Mouse (Mus musculus) CH12.LX (cell line): ENCODE measurements at regions not wholly inside any gene's neighbourhood (a gene's known extent, or its start where the extent isn't known, plus 50 kb on each side); places are given as distances from the start of the nearest gene placed in this dataset.

Experiments used
- DNase-seq: peaks from one replicate; pipeline ENCODE4 v3.0.0-alpha.2; 2013; ENCODE audit errors: extremely low read depth
- H3K27ac ChIP-seq: 2 replicates; pipeline ENCODE4 v1.5.1; 2012; ENCODE audit warnings: low read depth, mild to moderate bottlenecking, control low read depth, moderate library complexity; ENCODE audit not compliant: insufficient read depth
- H3K27me3 ChIP-seq: replicated peaks from 2 replicates; pipeline ENCODE3; 2012; ENCODE audit warnings: inconsistent platforms
- H3K36me3 ChIP-seq, 2 experiments: replicated peaks in 1 of 2; 2 replicates each; pipeline versions ENCODE3 to v1.6.1; 2012; ENCODE audit warnings: inconsistent platforms in 1 of 2, low read length in 1 of 2, mild to moderate bottlenecking in 1 of 2, mixed read lengths in 1 of 2, moderate library complexity in 1 of 2; ENCODE audit not compliant: control insufficient read depth in 1 of 2, insufficient read depth in 1 of 2
- H3K4me1 ChIP-seq, 2 experiments: 2 replicates each; pipeline ENCODE4 v1.6.1; 2012; ENCODE audit warnings: inconsistent platforms in 1 of 2, moderate library complexity in 1 of 2; ENCODE audit not compliant: insufficient read depth in 2 of 2, control insufficient read depth in 1 of 2
- H3K4me2 ChIP-seq: 2 replicates; pipeline ENCODE4 v1.6.1; 2012; ENCODE audit warnings: low read depth, mild to moderate bottlenecking, control low read depth; ENCODE audit not compliant: poor library complexity, insufficient read depth, severe bottlenecking
- H3K4me3 ChIP-seq, 3 experiments: fragments of 150-350 bp in 1 of 3; sonication (generic) in 1 of 3; replicated peaks in 1 of 3; 2 replicates each; pipeline versions ENCODE3 to v1.5.1; 2011 to 2012; ENCODE audit warnings: low read depth in 2 of 3, low read length in 2 of 3, mild to moderate bottlenecking in 2 of 3, moderate library complexity in 2 of 3, control low read depth in 1 of 3, improper control_type of control experiment in 1 of 3, inconsistent platforms in 1 of 3, mixed read lengths in 1 of 3; ENCODE audit not compliant: poor library complexity in 1 of 3
- H3K79me2 ChIP-seq: replicated peaks from 2 replicates; pipeline ENCODE4 v1.6.1; 2012; ENCODE audit warnings: mild to moderate bottlenecking, moderate library complexity; ENCODE audit not compliant: control insufficient read depth, poor library complexity, insufficient read depth, severe bottlenecking; ENCODE audit errors: extremely low read depth
- H3K9ac ChIP-seq: 2 replicates; pipeline ENCODE4 v1.6.1; 2012; ENCODE audit warnings: low read depth, mild to moderate bottlenecking, control low read depth, moderate library complexity; ENCODE audit not compliant: insufficient read depth
- H3K9me3 ChIP-seq: replicated peaks from 2 replicates; pipeline ENCODE3; 2012; ENCODE audit warnings: low read length, inconsistent platforms, mixed read lengths
- BHLHE40 ChIP-seq: IDR thresholded peaks from 2 replicates; pipeline ENCODE4 v1.6.1; 2011; ENCODE audit warnings: mild to moderate bottlenecking, low read depth, low read length, improper control_type of control experiment
- EP300 ChIP-seq: IDR thresholded peaks from 2 replicates; pipeline ENCODE4 v1.6.1; 2011; ENCODE audit warnings: low read length, improper control_type of control experiment
- HCFC1 ChIP-seq: IDR thresholded peaks from 2 replicates; pipeline ENCODE4 v1.6.1; 2012; ENCODE audit warnings: low read depth, mild to moderate bottlenecking, inconsistent platforms, low read length, improper control_type of control experiment
- IRF4 ChIP-seq: IDR thresholded peaks from 2 replicates; pipeline ENCODE4 v1.6.1; 2014; ENCODE audit warnings: low read depth, mild to moderate bottlenecking, inconsistent platforms, low read length, improper control_type of control experiment
- JUND ChIP-seq: conservative IDR thresholded peaks from 2 replicates; pipeline ENCODE4 v1.6.1; 2011; ENCODE audit warnings: low read depth, low read length, improper control_type of control experiment
- MAFK ChIP-seq: IDR thresholded peaks from 2 replicates; pipeline ENCODE4 v1.6.1; 2011; ENCODE audit warnings: low read length, improper control_type of control experiment; ENCODE audit not compliant: insufficient replicate concordance
- MAX ChIP-seq: IDR thresholded peaks from 2 replicates; pipeline ENCODE4 v1.6.1; 2011; ENCODE audit warnings: low read length, improper control_type of control experiment
- MAZ ChIP-seq: IDR thresholded peaks from 2 replicates; pipeline ENCODE4 v1.6.1; 2012; ENCODE audit warnings: low read depth, mild to moderate bottlenecking, inconsistent platforms, low read length, improper control_type of control experiment, moderate library complexity
- MEF2A ChIP-seq: IDR thresholded peaks from 2 replicates; pipeline ENCODE4 v1.6.1; 2014; ENCODE audit warnings: low read depth, mild to moderate bottlenecking, inconsistent platforms, low read length, improper control_type of control experiment, borderline replicate concordance
- NRF1 ChIP-seq: IDR thresholded peaks from 2 replicates; pipeline ENCODE4 v1.6.1; 2014; ENCODE audit warnings: low read depth, mild to moderate bottlenecking, inconsistent platforms, low read length, improper control_type of control experiment, moderate library complexity
- PAX5 ChIP-seq: IDR thresholded peaks from 2 replicates; pipeline ENCODE4 v1.6.1; 2012; ENCODE audit warnings: low read length, inconsistent platforms, mixed read lengths
- POLR2A ChIP-seq: IDR thresholded peaks from 2 replicates; pipeline ENCODE4 v1.6.1; 2011; ENCODE audit warnings: low read depth, mild to moderate bottlenecking, improper control_type of control experiment, low read length
- RAD21 ChIP-seq: IDR thresholded peaks from 2 replicates; pipeline ENCODE4 v1.6.1; 2011; ENCODE audit warnings: low read depth, mild to moderate bottlenecking, low read length, improper control_type of control experiment, moderate library complexity
- SMC3 ChIP-seq: IDR thresholded peaks from 2 replicates; pipeline ENCODE4 v1.6.1; 2011; ENCODE audit warnings: low read depth, low read length, improper control_type of control experiment
- TCF12 ChIP-seq: IDR thresholded peaks from 2 replicates; pipeline ENCODE4 v1.6.1; 2014; ENCODE audit warnings: low read depth, mild to moderate bottlenecking, inconsistent platforms, low read length, improper control_type of control experiment
- USF2 ChIP-seq: conservative IDR thresholded peaks from 2 replicates; pipeline ENCODE4 v1.6.1; 2011; ENCODE audit warnings: low read depth, low read length, improper control_type of control experiment
- ZKSCAN1 ChIP-seq: IDR thresholded peaks from 2 replicates; pipeline ENCODE4 v1.6.1; 2012; ENCODE audit warnings: low read depth, inconsistent platforms, low read length, improper control_type of control experiment, borderline replicate concordance
- ZMIZ1 ChIP-seq: IDR thresholded peaks from 2 replicates; pipeline ENCODE4 v1.6.1; 2012; ENCODE audit warnings: low read depth, mild to moderate bottlenecking, inconsistent platforms, low read length, improper control_type of control experiment
- ZNF384 ChIP-seq: IDR thresholded peaks from 2 replicates; pipeline ENCODE4 v1.6.1; 2012; ENCODE audit warnings: low read depth, low read length, improper control_type of control experiment, inconsistent platforms
- dilution Hi-C: fragments of 300-500 bp; cut with MboI; formaldehyde crosslinking; loops from 2 replicates; pipeline ENCODE4 v1.14.3; 2020; ENCODE audit warnings: low sequenced_read_pairs; ENCODE audit not compliant: extremely low pct_unique_long_range_greater_than_20kb, extremely low pct_ligation_motif_present
- in situ Hi-C: fragments of 300-500 bp; cut with MboI; formaldehyde crosslinking; loops from 3 replicates; pipeline ENCODE4 v1.14.3; 2019; ENCODE audit warnings: low sequenced_read_pairs, low pct_ligation_motif_present, low pct_unique_long_range_greater_than_20kb, mixed read lengths

GRCm38 (mm10) chr1:96385916-96386315 lies 486.1 kb downstream of the Slco4c1 start:
- Histone ChIP-seq H3K27me3 (no peaks in the 10 kb centered on the region), H3K9ac (no peak overlapping the region), H3K27ac (no peak overlapping the region), H3K36me3 (no peaks in the 10 kb centered on the region), H3K9me3 (no peaks in the 10 kb centered on the region), H3K4me1 (no peaks in the 10 kb centered on the region), H3K4me3 (no peak overlapping the region), H3K79me2 (no peaks in the 10 kb centered on the region), H3K4me2 (no peak overlapping the region)
- no peak for DNase-seq
- in situ Hi-C loops (no loop called here), dilution Hi-C loops (no loop called here)
- TF ChIP-seq ZMIZ1 = no peak
- TF ChIP-seq SMC3 = no peak
- no peak for TF ChIP-seq TCF12
- no peak for TF ChIP-seq RAD21
- TF ChIP-seq USF2 = no peak
- TF ChIP-seq NRF1 = no peak
- TF ChIP-seq HCFC1 = no peak
- TF ChIP-seq EP300 = no peak
- no peak for TF ChIP-seq POLR2A
- TF ChIP-seq MEF2A = no peak
- TF ChIP-seq IRF4 = no peak
- TF ChIP-seq ZNF384 = no peak
- no peak for TF ChIP-seq JUND
- TF ChIP-seq MAX = no peak
- TF ChIP-seq MAFK = no peak
- TF ChIP-seq MAZ = no peak
- TF ChIP-seq ZKSCAN1 = no peak
- TF ChIP-seq BHLHE40 = no peak

- no peaks in the 10 kb centered on the region for H3K36me3 ChIP-seq
- no peaks in the 10 kb centered on the region for H3K4me1 ChIP-seq
- H3K27me3 ChIP-seq = no peaks in the 10 kb centered on the region
- in situ Hi-C loops = no loop called here
- TF ChIP-seq IRF4 = no peak
- no peak for TF ChIP-seq MAZ
- no peak for TF ChIP-seq PAX5
- H3K4me2 ChIP-seq = no peak overlapping the region
- no peaks in the 10 kb centered on the region for H3K9me3 ChIP-seq
- H3K4me3 ChIP-seq = no peak overlapping the region
- DNase-seq = no peak
- no peaks in the 10 kb centered on the region for H3K79me2 ChIP-seq
- no peak overlapping the region for H3K9ac ChIP-seq
- dilution Hi-C loops = no loop called here
- H3K27ac ChIP-seq = no peak overlapping the region
These were observed 509.1 kb downstream of the Slco4c1 start for GRCm38 (mm10) chr1:96362713-96363441.
